Mouse (Mus musculus): ENCODE results near the gene Rprd1b.
A peak's percentile ranks its signal among the peaks of the same experiment; 100 is the strongest.

Gene Rprd1b

DNA sequence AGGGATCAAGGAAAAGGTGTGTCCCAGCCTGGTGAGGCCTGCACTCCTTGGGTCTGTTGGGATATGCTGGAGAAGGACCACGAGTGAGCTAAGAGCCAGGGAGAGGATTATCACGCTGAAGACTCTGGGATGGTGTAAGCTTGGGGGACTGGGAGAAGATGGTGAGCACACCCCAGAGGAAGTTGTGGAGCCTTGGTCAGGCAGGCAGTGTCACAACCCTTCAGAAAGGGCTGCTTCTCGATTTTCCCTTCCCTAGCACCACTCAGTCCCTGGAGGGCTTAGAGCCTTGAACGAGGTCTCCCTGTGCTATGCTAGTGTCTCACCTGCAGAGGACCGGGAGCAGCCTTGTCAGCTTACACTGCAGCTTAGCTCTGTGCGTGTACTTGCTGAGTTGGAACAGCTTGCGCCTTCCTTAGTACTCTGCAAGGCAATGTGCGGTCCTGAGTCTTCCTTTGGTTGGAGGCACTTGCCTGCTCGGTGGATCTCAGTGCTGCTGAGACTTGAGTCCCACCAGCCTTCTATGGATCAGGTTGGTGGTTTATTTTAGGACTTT lies 51.6 kb downstream of the Rprd1b start:
- no peak for DNase-seq (ENCODE audit: low spot score in 2 of 2)

DNA sequence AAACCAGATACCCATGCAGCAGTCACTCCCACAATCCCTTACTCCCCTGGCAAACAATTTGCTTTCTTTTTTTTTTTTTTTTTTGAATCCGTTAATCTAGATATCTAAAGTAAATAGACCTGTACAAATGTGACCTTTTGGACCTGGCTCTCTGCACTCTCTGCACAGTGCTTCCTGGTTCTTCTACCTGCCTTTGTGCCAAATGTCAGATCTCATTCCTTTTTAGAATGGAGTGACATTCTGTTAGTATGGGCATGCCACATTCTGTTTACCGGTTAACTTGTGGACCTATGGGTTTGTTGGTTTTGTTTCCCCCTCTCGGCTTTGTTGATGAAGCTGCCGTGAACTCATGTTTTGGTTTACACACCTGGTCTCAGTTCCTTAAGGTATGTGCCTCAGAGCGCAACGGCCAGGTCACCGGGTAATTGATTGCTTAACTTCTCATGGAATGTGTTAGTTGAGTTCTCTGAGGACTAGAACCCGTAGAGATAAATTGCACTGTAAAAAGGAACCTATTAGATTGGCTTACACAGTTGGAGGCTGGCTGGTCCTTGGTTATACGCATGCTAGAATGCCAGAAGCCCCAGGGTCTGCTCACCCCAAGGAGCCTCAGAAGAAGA lies 52.4 kb downstream of the Rprd1b start:
- no peak for DNase-seq (ENCODE audit: low spot score in 2 of 2)

DNA sequence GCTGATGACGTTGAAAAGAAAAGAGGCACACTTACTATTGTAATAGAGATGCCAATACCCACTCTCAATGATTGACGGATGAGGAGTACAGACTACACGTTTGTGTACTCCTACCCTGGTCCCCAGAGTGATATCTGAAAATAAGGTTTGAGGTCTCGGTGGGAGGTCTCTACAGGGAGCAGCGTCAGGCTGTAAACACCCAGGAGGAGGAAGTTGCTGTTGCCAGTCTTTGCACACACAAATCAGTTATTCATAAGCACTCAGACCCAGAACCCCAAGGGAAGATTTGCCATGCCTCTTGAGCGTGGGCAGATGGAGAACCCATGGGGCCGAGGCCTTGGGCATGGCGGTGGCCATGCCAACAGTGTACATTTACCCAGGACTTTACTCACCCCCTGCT lies 56.2 kb downstream of the Rprd1b start:
- no peak for DNase-seq (ENCODE audit: low spot score in 2 of 2)

DNA sequence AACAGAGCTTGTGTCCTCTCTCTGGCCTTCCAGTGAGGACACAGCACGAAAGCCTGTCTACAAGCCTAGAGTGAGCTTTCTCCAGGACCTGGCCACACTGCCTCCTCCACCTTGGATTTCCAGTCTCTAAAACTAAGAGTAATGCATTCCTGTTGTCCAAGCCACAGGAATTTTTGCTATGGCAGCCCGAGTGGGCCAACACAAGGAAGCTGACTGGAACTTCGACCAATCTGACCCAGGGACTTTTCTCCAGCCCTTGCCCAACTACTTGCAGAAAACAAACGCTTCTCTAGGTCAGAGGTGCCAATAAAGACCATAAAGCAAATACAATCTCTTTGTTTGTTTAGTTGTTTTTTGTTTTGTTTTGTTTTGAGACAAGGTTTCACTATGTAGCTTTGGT lies 61.8 kb downstream of the Rprd1b start:
- DNase-seq (ENCODE audit: low spot score in 2 of 2): no peak

DNA sequence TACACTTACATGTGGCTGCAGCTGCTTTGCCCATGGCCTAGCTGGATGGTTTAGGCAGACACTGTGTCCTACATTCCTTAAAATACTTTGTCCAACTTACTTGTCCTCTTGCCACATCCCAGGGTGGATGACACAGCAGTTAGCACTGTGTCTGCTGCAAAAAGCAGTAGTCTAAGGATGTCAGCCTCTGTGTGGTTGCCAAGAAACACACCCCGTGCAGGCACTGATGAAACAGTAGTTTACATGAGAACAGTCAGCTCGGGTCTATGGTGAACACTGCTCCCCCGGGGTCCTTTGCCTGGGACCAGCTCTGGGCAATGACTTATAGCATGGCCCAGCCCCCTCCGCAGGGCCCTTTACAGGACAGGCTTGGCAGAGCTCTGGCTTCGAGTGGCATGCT lies 65.0 kb downstream of the Rprd1b start:
- peak in 1 of 2 experiments; percentile 10 for DNase-seq (ENCODE audit: low spot score in 2 of 2)

DNA sequence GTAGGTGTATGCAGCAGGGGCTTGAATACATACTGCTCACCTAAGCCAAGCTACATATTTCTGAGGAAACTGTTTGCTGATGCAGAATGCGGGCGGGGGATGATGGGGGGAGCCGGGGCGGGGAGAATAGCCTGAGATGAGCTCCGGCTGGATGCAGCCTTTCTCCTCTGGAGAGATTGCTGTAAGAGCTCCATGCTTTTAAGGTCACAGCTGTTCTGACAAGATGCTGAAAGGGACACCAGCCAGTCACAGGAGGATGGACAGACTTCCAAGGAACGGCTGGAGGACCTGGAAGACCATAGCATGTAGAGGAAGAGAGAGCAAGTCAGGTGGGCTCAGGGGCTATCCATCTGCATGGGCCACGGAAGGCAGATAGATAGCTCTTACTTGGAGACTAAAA lies 66.0 kb downstream of the Rprd1b start:
- DNase-seq (ENCODE audit: low spot score in 2 of 2): no peak

DNA sequence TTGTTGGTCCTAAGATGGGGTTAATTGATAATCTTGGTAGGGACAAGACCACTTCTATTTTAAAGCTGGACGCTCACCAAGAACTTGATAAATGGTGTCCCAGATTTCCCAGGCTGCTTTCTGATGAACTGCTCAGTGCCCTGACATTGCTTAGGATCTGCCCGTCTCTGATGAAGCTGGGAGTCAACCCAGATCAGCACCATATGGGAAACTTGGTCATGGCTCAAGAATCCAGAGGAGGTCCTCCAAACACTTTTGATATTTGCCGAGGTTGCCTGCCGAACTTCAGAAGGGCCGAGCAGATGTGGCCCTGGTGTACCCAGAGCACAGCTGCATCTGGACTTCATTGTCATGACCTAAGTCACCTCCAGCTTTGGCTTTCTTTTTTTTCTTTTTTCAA lies 66.5 kb downstream of the Rprd1b start:
- no peak for DNase-seq (ENCODE audit: low spot score in 2 of 2)

DNA sequence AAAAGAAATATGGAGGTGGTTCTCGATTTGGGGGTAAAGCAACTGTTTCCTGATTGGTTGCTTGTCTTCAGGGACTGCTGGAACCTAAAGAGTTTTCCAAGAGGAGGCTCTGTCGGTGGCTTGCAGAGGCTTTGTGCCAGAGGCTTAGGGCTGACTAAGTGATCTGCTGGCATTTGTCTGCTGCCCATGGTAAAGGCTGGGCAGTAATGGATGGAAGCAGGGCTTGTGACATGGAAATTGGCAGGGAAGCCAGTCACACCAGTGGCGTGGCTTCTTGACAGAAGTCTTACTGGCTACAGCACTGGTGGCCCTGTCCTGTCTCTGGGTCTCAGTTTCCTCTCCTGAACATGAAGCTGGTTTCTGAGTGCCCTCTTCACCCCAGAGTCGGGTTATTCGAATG lies 68.8 kb downstream of the Rprd1b start:
- DNase-seq (ENCODE audit: low spot score in 2 of 2): no peak

DNA sequence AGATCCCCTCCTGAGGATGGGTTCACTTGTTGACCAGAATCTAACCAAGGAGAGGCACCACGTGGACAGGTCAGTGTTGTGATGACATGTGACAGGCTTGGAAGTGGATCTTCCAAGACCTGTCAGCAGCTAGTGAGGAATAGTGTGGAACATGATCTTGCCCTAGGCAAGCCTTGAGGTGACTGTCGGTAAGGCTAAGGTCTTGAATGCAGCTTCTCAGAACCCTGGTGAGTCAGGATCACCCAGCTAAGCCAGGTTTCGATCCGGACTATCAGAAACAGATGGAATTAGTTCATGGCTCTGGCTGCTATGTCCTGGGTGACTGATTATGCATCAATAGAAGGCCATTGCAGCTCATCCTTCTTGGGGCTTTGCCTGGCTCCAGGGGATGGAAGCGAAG lies 70.4 kb downstream of the Rprd1b start:
- no peak for DNase-seq (ENCODE audit: low spot score in 2 of 2)

DNA sequence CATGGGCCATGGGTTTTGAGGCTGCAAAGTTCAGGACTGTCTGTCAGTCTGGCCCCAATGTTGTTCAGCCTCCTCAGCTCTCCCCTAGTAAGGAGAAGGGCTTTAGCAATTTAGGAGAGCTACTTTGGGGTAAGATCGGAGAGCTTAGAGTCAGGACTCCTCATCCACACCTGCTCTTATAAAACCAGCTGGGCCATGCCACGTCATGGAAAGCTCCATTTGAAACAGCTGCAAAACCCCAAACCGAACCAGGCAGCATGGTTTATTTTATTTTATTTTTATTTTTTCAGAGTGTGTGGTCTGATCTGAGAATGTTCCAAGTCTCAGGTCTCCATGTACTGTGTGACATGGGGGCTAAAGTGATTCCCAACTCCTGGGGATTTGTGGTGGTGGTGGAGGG lies 71.2 kb downstream of the Rprd1b start:
- DNase-seq (ENCODE audit: low spot score in 2 of 2): no peak

DNA sequence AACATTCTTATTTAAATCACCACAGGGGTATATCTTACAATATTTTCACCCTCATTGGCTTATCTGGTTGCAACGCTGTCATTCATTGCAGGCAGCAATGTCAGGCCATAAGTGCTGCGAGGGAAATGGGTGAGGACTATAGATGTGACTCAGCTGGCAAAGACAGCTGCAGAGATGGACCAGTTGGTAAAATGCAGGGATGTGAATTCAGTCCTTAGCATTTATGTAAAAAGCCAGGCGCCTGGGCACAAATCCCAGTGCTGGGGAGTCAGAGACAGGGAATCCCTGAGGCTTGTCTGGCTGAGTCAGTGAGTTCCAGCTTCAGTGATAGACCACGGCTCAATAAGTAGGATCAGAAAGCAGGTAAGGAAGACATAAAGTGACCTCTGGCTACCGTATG lies 73.5 kb downstream of the Rprd1b start:
- DNase-seq (ENCODE audit: low spot score in 2 of 2): peak; percentile 38 to 51

DNA sequence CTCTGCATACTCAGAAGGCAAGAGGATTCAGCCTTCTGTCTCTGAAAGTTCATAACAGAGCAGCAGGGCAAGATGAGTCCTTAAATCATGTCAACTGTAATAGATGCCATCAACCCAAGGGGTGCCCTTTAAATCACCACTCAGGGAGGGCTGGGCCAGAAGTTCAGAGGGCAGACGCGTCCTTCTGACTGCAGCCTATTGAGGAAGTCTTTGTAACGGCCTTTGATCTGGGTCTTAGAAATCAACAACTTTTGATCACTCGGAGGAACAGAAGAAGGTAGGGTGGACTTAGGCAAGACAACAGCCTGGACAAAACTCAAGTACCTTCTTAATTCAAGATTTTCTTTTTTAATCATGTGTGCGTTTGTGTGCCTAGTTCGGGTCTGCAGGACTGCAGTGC lies 76.7 kb downstream of the Rprd1b start:
- no peak for DNase-seq (ENCODE audit: low spot score in 2 of 2)

DNA sequence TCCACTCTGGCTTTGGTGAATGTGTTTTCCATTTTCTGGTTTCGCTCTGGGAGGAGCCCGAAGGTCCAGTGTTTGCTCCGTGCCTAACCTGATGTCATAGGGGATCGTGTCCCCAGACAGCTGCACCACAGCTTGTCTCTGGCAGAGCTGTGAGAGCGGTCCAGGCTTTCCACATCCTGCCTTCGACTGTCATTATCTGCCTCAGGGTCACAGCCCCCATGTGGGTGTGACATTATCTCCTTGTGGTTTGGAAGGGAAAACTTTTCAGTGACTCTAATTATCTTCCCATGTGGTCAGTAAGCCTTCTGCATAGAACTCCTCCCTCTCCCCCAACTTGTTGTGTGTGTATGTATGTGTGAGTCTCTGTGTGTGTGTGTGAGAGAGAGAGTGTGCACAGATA lies 77.3 kb downstream of the Rprd1b start:
- DNase-seq (ENCODE audit: low spot score in 2 of 2): no peak

DNA sequence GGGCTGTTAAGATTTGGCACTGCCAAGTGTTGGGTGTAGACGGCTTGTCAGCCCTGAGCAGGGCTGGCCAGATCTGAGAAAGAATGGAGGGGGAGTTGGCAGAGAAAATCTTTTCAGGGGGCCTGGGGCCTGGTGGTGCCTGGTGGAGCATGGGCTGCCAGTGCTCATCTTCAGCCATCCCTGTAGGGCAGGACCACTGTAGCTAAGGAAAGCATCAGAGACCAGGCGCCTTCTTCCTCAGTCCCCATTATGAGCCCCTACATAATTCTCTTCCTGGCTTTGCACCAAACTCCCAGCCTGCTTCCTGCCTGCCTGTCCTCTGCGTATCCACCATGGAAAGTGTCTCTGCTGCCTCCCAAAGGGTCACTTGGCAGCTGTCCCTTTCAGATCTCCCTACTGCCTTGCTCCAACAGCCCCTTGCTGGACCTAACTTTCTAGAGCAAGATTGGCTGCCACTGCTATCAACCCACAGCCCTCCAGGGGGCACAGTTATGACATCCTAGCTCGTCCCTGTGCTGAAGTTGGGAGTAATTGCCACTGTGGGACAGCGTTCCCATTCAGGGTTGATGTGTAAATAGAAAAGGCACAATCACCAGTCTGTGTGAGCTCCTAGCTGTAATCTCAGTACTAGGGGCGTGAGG lies 78.8 kb downstream of the Rprd1b start:
- DNase-seq (ENCODE audit: low spot score in 2 of 2): no peak

DNA sequence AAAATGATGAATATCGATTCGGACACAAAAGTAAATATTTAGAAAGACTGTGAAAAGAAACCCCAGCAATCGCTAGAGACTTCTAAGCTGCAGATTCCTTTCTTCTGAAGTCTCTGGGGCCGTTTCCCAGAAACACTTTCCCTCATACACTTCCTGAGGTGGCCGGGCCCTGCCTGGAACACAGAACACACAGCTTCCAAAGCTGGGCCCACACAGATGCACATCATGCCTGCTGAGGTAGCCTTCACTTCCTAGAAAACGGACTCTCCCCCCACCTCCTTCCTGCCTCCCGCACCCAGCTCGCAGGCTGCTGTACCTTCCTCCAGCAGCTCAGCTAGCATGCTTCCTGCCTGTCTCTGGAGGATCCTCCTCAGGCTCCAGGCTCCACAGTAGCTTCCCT lies 81.2 kb downstream of the Rprd1b start:
- no peak for DNase-seq (ENCODE audit: low spot score in 2 of 2)

DNA sequence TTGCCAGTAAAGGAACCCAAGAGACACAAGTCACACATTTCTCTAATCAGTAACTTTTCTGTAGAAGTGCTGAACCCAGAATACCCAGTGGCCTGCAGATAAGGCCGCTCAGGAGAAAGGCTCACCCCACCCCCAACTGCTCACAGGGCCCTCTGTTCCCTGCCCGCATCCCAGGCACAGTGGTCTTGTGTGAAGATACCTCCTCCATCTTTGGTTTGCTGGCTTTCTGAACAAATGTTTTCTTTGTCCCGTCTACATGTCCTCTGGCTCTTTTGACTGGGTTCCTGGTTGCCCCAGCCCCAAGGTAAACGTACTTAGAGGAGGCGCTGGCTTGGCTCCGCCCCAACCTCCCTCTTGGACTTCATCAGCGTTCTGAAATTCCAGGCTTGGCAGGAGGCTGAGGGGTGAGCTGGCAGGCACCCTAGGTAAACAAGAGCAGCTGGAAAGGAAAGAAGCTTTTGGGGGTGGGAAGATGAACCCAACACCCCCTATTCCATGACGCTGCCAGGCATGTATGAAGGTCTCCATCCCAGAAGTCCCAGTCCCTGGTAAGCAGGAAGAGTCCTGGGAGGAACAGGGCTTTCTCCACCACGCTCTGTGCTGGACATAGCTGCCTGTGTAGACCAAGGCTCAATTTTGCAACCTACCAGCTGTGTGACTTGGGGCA lies 85.4 kb downstream of the Rprd1b start:
- no peak for DNase-seq (ENCODE audit: low spot score in 2 of 2)

DNA sequence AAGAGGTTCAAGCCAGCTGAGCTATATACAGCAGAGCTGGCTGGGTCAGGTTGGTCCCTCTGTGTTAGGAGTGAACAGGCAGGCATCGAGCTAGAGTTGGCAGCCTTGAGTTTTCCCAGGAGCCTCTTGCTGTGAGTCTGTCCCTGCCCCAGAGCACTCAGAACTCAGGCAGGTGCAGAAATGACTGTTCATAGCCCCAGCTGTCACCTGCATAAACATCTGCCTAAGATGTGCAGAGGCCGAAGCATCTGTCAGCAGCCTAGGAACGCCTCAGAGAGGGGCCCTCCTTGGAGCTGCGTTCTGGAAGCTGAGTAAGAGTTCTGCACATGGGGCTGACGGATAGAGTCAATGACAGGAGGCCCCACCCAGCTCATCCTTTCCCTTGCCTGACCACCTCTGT lies 86.6 kb downstream of the Rprd1b start:
- no peak for DNase-seq (ENCODE audit: low spot score in 2 of 2)

DNA sequence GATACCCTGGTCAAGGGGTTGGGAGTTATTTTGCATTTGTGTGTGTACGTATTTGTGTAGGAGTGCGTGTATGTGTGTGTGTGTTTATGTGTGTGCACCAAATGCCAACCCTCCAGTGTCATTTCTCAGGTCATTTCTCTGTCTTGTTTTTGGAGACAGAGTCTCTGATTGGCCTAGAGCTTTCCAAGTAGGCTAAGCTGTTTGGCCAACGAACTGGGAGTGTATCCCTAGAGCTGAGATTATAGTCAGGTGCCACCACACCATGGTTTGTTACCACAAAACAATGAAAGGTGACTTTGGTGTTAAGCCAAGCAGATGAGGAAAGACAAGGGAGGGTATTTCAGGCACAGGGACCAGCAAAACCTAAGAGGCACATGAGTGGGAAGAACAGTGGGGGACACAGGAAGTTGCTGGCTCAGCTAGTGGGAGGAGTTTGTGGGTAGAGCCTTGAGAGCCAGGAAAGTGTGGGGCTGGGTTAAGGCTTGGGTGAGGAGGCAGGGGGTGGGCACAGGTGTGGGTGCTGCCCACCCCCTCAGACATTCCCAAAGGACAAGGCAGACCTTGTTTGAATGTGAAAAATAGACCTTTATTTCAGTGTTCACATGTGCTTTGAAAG lies 87.6 kb downstream of the Rprd1b start:
- no peak for DNase-seq (ENCODE audit: low spot score in 2 of 2)

DNA sequence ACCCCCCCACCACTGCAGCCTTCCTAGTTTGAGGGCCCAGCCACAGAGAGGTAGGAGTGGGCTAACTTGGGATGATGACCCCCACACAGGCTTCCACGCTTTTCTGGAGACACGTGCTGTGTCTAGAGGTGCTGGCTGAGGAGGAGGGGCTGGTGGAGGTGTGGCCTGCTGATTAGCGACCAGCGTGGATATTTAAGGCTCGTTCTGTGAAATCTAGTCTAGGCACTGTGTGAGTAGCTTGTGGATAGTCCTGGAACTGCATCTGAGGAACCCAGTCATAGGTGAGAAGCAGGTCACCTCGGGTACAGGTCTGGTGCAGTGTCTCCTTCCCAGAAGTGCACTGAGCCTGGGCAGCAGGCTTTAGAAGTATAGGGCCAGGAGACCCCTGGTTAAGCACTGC lies 88.4 kb downstream of the Rprd1b start:
- DNase-seq (ENCODE audit: low spot score in 2 of 2): no peak

DNA sequence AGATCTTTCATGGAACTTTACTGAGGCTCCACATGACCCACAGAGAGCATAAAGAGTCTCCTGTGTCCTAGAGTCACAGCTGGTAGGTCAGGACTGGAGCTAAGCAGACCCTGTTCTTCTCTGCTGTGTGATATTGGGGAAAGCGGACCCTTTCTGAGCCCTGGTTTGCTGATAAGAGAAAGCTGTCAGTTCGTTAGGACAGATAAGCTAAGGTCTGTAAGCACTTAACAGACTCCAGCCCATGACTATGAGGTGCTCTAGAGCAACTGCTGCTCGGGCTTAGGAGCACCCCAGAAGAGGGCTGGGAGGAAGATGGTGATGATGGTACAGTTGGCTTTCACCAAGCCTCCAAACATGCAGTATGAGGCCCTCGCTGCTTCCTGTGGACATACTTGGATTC lies 90.8 kb downstream of the Rprd1b start:
- DNase-seq (ENCODE audit: low spot score in 2 of 2): no peak

DNA sequence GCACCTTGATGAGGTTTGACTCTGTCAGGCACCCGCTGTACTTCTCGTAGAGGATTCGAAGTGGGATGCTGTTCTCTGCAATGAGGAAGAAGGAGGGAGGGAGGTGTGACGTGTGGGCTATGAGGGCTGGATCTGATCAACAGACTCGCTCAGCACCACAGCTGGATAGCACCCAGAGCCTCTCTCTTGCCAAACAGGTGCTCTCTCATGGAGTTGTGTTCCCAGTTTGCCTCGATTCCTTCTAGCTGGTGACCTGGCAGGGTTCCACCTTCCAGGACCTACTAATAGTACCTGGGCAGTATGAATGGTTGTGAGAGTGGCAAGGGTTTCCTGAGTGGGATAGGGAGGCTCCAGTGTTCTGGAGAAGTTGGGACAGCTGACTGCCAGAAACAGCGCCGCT lies 91.9 kb downstream of the Rprd1b start:
- no peak for DNase-seq (ENCODE audit: low spot score in 2 of 2)

DNA sequence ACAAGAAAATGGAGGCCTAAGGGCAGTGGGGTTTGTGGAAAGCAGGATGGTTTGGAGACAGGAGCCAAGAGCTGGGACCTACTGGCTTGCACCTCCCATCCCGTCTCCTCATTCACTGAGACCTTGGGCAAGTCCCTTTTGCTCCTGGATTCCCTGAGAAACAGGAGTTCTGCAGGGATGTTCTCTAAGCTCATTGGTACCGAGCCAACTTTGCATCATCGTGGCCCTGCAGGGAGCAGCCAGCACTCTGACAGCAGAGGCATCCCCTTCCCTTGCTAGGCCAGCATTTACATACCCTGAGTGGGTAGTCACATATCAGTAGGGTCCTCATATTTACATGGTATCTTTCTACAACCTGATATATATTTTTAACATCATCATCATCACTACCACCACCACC lies 92.6 kb downstream of the Rprd1b start:
- DNase-seq (ENCODE audit: low spot score in 2 of 2): no peak
